Mouse (Mus musculus): ENCODE measurements at regions not wholly inside any gene's neighbourhood (a gene's known extent, or its start where the extent isn't known, plus 50 kb on each side); places are given as distances from the start of the nearest gene placed in this dataset.

DNA sequence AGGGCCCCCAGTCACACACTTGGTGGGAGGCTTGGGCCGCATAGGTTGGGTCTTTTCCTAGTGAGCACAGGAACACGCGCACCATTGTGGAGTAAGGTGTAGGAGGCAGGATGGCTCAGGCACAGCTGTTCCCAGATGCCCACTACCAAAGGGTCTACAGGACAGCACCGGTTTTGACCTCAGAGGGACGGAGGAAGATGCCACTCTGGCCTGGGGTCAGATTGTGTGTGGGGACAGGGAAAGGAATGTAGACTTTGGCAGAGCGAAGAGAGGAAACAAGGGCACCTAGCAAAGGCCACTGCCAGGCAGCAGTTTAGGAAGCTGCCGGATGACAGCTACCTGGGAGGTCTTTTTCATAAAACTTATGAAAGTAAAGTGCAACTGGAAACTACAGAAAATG lies 73.5 kb upstream of the Slc25a13 start:
- Histone ChIP-seq H3K9ac (no peak overlapping the region), H3K9me3 (ENCODE audit: control insufficient read depth, low read length) (no peaks in the 10 kb centered on the region), H3K4me3 (replicated peaks; ENCODE audit: low read length) (no peak overlapping the region), H3K4me2 (replicated peaks) (no peak overlapping the region), H3K27me3 (ENCODE audit: control insufficient read depth, insufficient read depth, low read length) (no peaks in the 10 kb centered on the region), H3K36me3 (replicated peaks; ENCODE audit: control insufficient read depth, insufficient read depth) (no peaks in the 10 kb centered on the region), H3K27ac (no peak overlapping the region), H3K4me1 (replicated peaks; ENCODE audit: control insufficient read depth, insufficient read depth, low read length) (no peaks in the 10 kb centered on the region)
- DNase-seq (ENCODE audit: low spot score) (no peak), ATAC-seq (ENCODE audit: low FRiP score) (no peak)
- WGBS: 90% methylated on average over 7 of the region's 7 CpGs

DNA sequence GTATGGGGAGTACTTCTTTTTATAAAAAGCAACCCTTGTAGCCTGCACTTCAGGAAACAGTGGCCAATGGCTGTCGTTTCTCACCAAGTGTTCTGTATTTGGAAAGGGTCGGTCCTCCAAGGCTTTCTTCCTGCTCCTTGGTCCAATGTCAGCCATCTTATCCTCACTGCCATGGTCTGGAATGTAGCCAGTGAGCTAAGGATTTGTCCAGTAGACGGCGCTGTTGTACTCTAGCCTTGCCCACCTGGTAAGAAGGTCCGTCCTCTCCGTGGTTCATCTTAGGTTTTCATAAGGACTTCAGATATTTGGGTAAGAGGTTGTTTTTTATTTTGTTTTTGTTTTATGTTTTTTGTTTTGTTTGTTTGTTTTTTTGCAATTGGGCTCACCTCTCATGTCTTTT lies 72.8 kb upstream of the Slc25a13 start:
- no peak overlapping the region for H3K27ac ChIP-seq
- no peaks in the 10 kb centered on the region for H3K4me1 ChIP-seq (replicated peaks; ENCODE audit: control insufficient read depth, insufficient read depth, low read length)
- no peak overlapping the region for H3K4me3 ChIP-seq (replicated peaks; ENCODE audit: low read length)
- ATAC-seq (ENCODE audit: low FRiP score) (no peak), DNase-seq (ENCODE audit: low spot score) (peak; percentile 44)
- WGBS: 24% methylated on average over 6 of the region's 6 CpGs
- no peaks in the 10 kb centered on the region for H3K27me3 ChIP-seq (ENCODE audit: control insufficient read depth, insufficient read depth, low read length)
- no peak overlapping the region for H3K9ac ChIP-seq
- no peak overlapping the region for H3K4me2 ChIP-seq (replicated peaks)
- no peaks in the 10 kb centered on the region for H3K9me3 ChIP-seq (ENCODE audit: control insufficient read depth, low read length)
- H3K36me3 ChIP-seq (replicated peaks; ENCODE audit: control insufficient read depth, insufficient read depth): no peaks in the 10 kb centered on the region

DNA sequence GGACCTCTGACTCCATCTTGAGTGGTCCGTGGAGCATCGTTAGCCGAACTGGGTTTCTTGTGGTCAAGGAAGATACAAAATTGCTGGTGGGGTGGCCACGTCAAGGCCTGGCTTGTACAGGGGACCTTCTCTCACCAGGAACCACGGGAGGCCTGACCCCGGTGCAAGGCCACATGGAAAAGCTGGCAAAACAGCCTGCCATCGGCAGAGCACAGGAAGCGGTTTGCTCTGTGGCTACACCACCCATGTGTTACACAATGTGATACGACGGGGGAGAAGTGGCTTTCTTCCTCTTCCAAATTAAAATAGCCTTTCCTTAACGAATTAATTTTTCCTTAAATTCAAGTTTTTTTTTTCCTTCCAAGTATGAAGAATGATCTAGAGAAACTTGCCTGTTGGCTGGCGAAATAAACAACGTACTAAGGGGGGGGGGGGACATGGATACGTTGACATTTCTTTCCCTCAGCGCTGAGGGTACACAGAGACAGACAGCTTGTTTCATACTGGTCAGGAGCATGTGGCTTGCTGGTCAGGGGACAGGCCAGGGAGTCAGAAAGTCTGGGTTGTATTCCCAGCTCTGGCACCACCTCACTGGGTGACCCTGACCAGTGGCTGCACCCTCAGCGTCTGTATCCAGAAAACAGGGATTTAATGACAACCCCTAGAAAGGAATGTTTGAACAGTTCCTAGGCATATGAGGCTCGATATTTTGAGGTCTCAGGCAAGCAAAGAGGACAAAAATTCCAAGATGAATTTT lies 64.0 kb upstream of the Slc25a13 start:
- ATAC-seq (ENCODE audit: low FRiP score) (no peak), DNase-seq (ENCODE audit: low spot score) (no peak)
- WGBS: 88% methylated on average over 17 of the region's 17 CpGs
- H3K4me2 ChIP-seq (replicated peaks): no peak overlapping the region
- no peak overlapping the region for H3K9ac ChIP-seq
- no peaks in the 10 kb centered on the region for H3K27me3 ChIP-seq (ENCODE audit: control insufficient read depth, insufficient read depth, low read length)
- no peaks in the 10 kb centered on the region for H3K4me1 ChIP-seq (replicated peaks; ENCODE audit: control insufficient read depth, insufficient read depth, low read length)
- H3K27ac ChIP-seq: no peak overlapping the region
- no peaks in the 10 kb centered on the region for H3K9me3 ChIP-seq (ENCODE audit: control insufficient read depth, low read length)
- H3K36me3 ChIP-seq (replicated peaks; ENCODE audit: control insufficient read depth, insufficient read depth): no peaks in the 10 kb centered on the region
- H3K4me3 ChIP-seq (replicated peaks; ENCODE audit: low read length): no peak overlapping the region

DNA sequence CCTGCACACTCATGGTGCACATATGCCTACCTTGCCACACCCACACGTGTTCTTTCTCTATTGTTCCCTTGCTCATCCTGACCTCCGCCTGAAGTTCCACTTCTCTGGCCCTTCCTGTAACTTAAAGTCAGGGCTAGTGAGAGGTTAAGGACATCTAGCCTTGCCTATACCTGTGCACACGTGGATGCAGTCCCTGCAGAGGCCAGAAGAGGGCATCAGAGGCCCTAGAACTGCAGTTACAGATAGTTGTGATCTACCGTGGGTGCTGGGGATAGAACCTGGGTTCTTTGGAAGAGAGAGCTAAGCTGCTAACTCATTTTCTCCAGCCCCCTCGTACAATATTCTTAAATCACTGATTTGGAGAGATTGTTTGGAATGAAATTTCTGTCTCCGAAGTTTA lies 62.7 kb upstream of the Slc25a13 start:
- WGBS: 80% methylated on average over 6 of the region's 6 CpGs
- H3K36me3 ChIP-seq (replicated peaks; ENCODE audit: control insufficient read depth, insufficient read depth): no peaks in the 10 kb centered on the region
- ATAC-seq (ENCODE audit: low FRiP score) (no peak), DNase-seq (ENCODE audit: low spot score) (no peak)
- H3K4me1 ChIP-seq (replicated peaks; ENCODE audit: control insufficient read depth, insufficient read depth, low read length): no peaks in the 10 kb centered on the region
- no peak overlapping the region for H3K27ac ChIP-seq
- no peaks in the 10 kb centered on the region for H3K9me3 ChIP-seq (ENCODE audit: control insufficient read depth, low read length)
- no peak overlapping the region for H3K9ac ChIP-seq
- no peaks in the 10 kb centered on the region for H3K27me3 ChIP-seq (ENCODE audit: control insufficient read depth, insufficient read depth, low read length)
- no peak overlapping the region for H3K4me2 ChIP-seq (replicated peaks)
- H3K4me3 ChIP-seq (replicated peaks; ENCODE audit: low read length): no peak overlapping the region

DNA sequence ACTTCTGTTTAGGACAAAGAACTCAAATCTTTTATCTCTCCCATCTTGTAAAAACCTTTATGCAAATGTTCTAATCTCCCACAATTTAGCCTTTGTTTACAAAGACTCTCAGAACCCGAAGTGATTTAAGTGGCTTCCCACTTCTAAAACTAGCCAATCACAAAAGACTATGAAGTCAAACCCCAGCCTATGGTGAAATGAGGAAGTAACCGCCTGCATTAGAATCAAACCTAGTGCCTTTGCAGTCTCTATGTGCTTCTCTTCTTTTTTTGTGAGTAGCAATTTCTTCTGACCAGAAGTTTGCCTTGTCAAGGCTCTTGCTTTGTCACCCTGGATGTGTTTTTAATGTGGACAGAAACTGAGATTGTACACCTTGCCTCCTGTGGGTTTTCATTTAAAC lies 53.6 kb upstream of the Slc25a13 start:
- Histone ChIP-seq H3K9me3 (ENCODE audit: control insufficient read depth, low read length) (no peaks in the 10 kb centered on the region), H3K4me2 (replicated peaks) (no peak overlapping the region), H3K4me3 (replicated peaks; ENCODE audit: low read length) (no peak overlapping the region), H3K27ac (no peak overlapping the region), H3K9ac (no peak overlapping the region), H3K36me3 (replicated peaks; ENCODE audit: control insufficient read depth, insufficient read depth) (no peaks in the 10 kb centered on the region), H3K27me3 (ENCODE audit: control insufficient read depth, insufficient read depth, low read length) (no peaks in the 10 kb centered on the region), H3K4me1 (replicated peaks; ENCODE audit: control insufficient read depth, insufficient read depth, low read length) (no peaks in the 10 kb centered on the region)
- WGBS: 44% methylated on average over 2 of the region's 2 CpGs
- DNase-seq (ENCODE audit: low spot score) (no peak), ATAC-seq (ENCODE audit: low FRiP score) (no peak)
